ENCODE assay signal across 12 mouse cellular contexts in the genomic region with DNA sequence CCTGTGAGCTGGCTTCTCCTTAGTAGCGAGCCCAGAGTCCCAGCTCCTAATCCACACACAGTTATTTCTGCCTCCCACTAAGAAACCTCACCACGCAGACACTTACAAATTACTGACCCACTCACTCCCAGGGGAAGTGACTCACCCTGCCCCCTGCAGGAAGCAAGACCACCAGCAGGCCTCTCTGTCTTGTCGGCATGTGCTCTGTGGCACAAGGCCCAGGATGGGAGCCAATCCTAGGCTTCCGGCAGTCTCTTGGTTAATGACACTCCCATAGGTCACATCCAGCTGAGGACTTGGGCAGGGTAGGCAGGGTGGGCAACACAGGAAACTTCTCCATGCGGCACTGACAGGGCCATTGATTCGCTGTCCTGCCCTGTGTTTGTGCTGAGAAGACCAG. TPM values are rescaled to one million over a fixed set of nuclear protein-coding genes. Genes with fewer than 3 reads are reported as not detected.
A peak's percentile ranks its signal among the peaks of the same experiment; 100 is the strongest.
DNase-seq lines count a peak whose midpoint lies in the region; ATAC-seq lines count a peak whose summit lies in the region.
"Had no signal": no experiment of that assay in that cellular context is flagged by ENCODE, and none has a peak within 500 bp of the region (broad histone marks: within the 10 kb centered on the region; RNA-seq: fewer than 3 reads in every experiment).

No protein-coding gene starts in this region.

- H3K27me3 ChIP-seq in hindbrain, embryonic 13.5 days, result no peaks in the 10 kb centered on the region
- H3K27me3 ChIP-seq in hindbrain, embryonic 14.5 days (ENCODE audit: control insufficient read depth, insufficient read depth, low read length), result no peaks in the 10 kb centered on the region
- H3K27me3 ChIP-seq: midbrain, embryonic 12.5 days had no signal

- DNase-seq in adrenal gland, postnatal 14 days, result peak; percentile 42
- DNase-seq in adrenal gland, adult 2 months, result no peak
- DNase-seq in hindbrain, embryonic 14.5 days (ENCODE audit: low spot score), result no peak
- peak; percentile 66 for DNase-seq in lung, postnatal 10 days
- DNase-seq in lung, postnatal 36 days, result no peak
- DNase-seq in adrenal gland, postnatal 25 days, result no peak
- DNase-seq: cerebellum, postnatal 25 days; heart, postnatal 36 days had no signal

- H3K4me1 ChIP-seq in hindbrain, embryonic 13.5 days (replicated peaks), result no peaks in the 10 kb centered on the region
- no peaks in the 10 kb centered on the region for H3K4me1 ChIP-seq in hindbrain, embryonic 14.5 days (replicated peaks; ENCODE audit: control insufficient read depth, insufficient read depth, low read length)
- H3K4me1 ChIP-seq: midbrain, embryonic 12.5 days had no signal

- ATAC-seq in hindbrain, embryonic 13.5 days (ENCODE audit: low FRiP score), result no peak
- ATAC-seq in hindbrain, embryonic 14.5 days (ENCODE audit: low FRiP score), result no peak
- peak; percentile 54 for ATAC-seq in granulocyte monocyte progenitor cell, adult 5-6 weeks (replicated peaks; ENCODE audit: poor library complexity, severe bottlenecking)

- no peak overlapping the region for H3K4me2 ChIP-seq in hindbrain, embryonic 13.5 days
- H3K4me2 ChIP-seq in hindbrain, embryonic 14.5 days (replicated peaks), result no peak overlapping the region
- H3K4me2 ChIP-seq: midbrain, embryonic 12.5 days had no signal

- H3K9me3 ChIP-seq in hindbrain, embryonic 13.5 days, result no peaks in the 10 kb centered on the region
- no peaks in the 10 kb centered on the region for H3K9me3 ChIP-seq in hindbrain, embryonic 14.5 days (ENCODE audit: control insufficient read depth, low read length)
- H3K9me3 ChIP-seq: midbrain, embryonic 12.5 days had no signal

- 70% methylated on average over 6 of the region's 6 CpGs for WGBS in hindbrain, embryonic 13.5 days
- WGBS in hindbrain, embryonic 14.5 days, result 69% methylated on average over 6 of the region's 6 CpGs

- peaks cover 84% of the 10 kb centered on the region for H3K36me3 ChIP-seq in hindbrain, embryonic 13.5 days
- peaks cover 78% of the 10 kb centered on the region for H3K36me3 ChIP-seq in hindbrain, embryonic 14.5 days (replicated peaks; ENCODE audit: control insufficient read depth, insufficient read depth)

- no peak overlapping the region for H3K9ac ChIP-seq in hindbrain, embryonic 13.5 days
- H3K9ac ChIP-seq in hindbrain, embryonic 14.5 days, result no peak overlapping the region
- H3K9ac ChIP-seq: midbrain, embryonic 12.5 days had no signal

- H3K27ac ChIP-seq in hindbrain, embryonic 13.5 days, result 0 out of 2 replicates have a peak overlapping the region, but pooled peaks have one; percentile 35
- no peak overlapping the region for H3K27ac ChIP-seq in hindbrain, embryonic 14.5 days
- H3K27ac ChIP-seq: midbrain, embryonic 12.5 days had no signal

- no peak overlapping the region for H3K4me3 ChIP-seq in hindbrain, embryonic 13.5 days
- no peak overlapping the region for H3K4me3 ChIP-seq in hindbrain, embryonic 14.5 days (replicated peaks; ENCODE audit: low read length)
- H3K4me3 ChIP-seq: midbrain, embryonic 12.5 days had no signal

RNA-seq across cellular contexts. Expression of a gene that starts 11.9 kb away (rescaled TPM):
- total RNA-seq in adrenal gland, postnatal 14 days (2021), result 10.9 and 19.7 TPM in 2 replicates
- 10 to 100 TPM; 28.0 to 35.9 TPM for total RNA-seq in adrenal gland, adult 2 months (2021)
- 64.8 and 65.5 TPM in 2 replicates for polyA plus RNA-seq in adrenal gland, adult 2 months (2012; rRNA removed)
- 43.5 and 44.8 TPM in 2 replicates for polyA plus RNA-seq in hindbrain, embryonic 13.5 days (2015; fragmentation: Nextera tagmentation; extraction: Ambion mirVana)
- polyA plus RNA-seq in hindbrain, embryonic 14.5 days (2014; fragmentation: Nextera tagmentation; extraction: Ambion mirVana), result 68.0 and 76.5 TPM in 2 replicates
- total RNA-seq in granulocyte monocyte progenitor cell, adult 5-6 weeks (2014; fragmentation: Nextera tagmentation), result 59.2 and 65.2 TPM in 2 replicates
- total RNA-seq in granulocyte monocyte progenitor cell, adult 5-6 weeks (2017), result 34.8 and 42.3 TPM in 2 replicates
- 12.7 and 27.6 TPM in 2 replicates for total RNA-seq in adrenal gland, postnatal 25 days (2021)

RNA-seq across cellular contexts. Expression of a gene that starts 21.2 kb away (rescaled TPM):
- 17.4 and 27.0 TPM in 2 replicates for total RNA-seq in adrenal gland, postnatal 14 days (2021)
- total RNA-seq in adrenal gland, adult 2 months (2021), result 10 to 100 TPM; 12.2 to 26.8 TPM
- polyA plus RNA-seq in adrenal gland, adult 2 months (2012; rRNA removed), result 38.9 and 44.2 TPM in 2 replicates
- 113 and 126 TPM in 2 replicates for polyA plus RNA-seq in hindbrain, embryonic 13.5 days (2015; fragmentation: Nextera tagmentation; extraction: Ambion mirVana)
- 136 and 148 TPM in 2 replicates for polyA plus RNA-seq in hindbrain, embryonic 14.5 days (2014; fragmentation: Nextera tagmentation; extraction: Ambion mirVana)
- 541 and 637 TPM in 2 replicates for total RNA-seq in granulocyte monocyte progenitor cell, adult 5-6 weeks (2014; fragmentation: Nextera tagmentation)
- 232 and 267 TPM in 2 replicates for total RNA-seq in granulocyte monocyte progenitor cell, adult 5-6 weeks (2017)
- 14.3 and 15.5 TPM in 2 replicates for total RNA-seq in adrenal gland, postnatal 25 days (2021)

RNA-seq across cellular contexts. Expression of a gene that starts 45.8 kb away (rescaled TPM):
- total RNA-seq in adrenal gland, postnatal 14 days (2021), result 162 and 173 TPM in 2 replicates
- 100 to 1,000 TPM; 152 to 217 TPM for total RNA-seq in adrenal gland, adult 2 months (2021)
- 114 and 124 TPM in 2 replicates for polyA plus RNA-seq in adrenal gland, adult 2 months (2012; rRNA removed)
- polyA plus RNA-seq in hindbrain, embryonic 13.5 days (2015; fragmentation: Nextera tagmentation; extraction: Ambion mirVana), result 225 and 235 TPM in 2 replicates
- 107 and 115 TPM in 2 replicates for polyA plus RNA-seq in hindbrain, embryonic 14.5 days (2014; fragmentation: Nextera tagmentation; extraction: Ambion mirVana)
- 95.3 and 120 TPM in 2 replicates for total RNA-seq in granulocyte monocyte progenitor cell, adult 5-6 weeks (2014; fragmentation: Nextera tagmentation)
- 173 and 194 TPM in 2 replicates for total RNA-seq in granulocyte monocyte progenitor cell, adult 5-6 weeks (2017)
- total RNA-seq in adrenal gland, postnatal 25 days (2021), result 194 and 219 TPM in 2 replicates

RNA-seq across cellular contexts. Expression of a gene that starts 56.3 kb away (rescaled TPM):
- 3.9 and 4.5 TPM in 2 replicates for total RNA-seq in adrenal gland, postnatal 14 days (2021)
- total RNA-seq in adrenal gland, adult 2 months (2021), result 1 to 10 TPM; 5.5 to 9.0 TPM
- 0.08 and 0.31 TPM in 2 replicates for polyA plus RNA-seq in adrenal gland, adult 2 months (2012; rRNA removed)
- polyA plus RNA-seq in hindbrain, embryonic 13.5 days (2015; fragmentation: Nextera tagmentation; extraction: Ambion mirVana), result 4.8 and 5.2 TPM in 2 replicates
- 9.0 and 10.1 TPM in 2 replicates for polyA plus RNA-seq in hindbrain, embryonic 14.5 days (2014; fragmentation: Nextera tagmentation; extraction: Ambion mirVana)
- total RNA-seq in granulocyte monocyte progenitor cell, adult 5-6 weeks (2014; fragmentation: Nextera tagmentation), result not detected in 2 replicates
- not detected in 2 replicates for total RNA-seq in granulocyte monocyte progenitor cell, adult 5-6 weeks (2017)
- 3.1 and 4.8 TPM in 2 replicates for total RNA-seq in adrenal gland, postnatal 25 days (2021)

RNA-seq across cellular contexts. Expression of a gene that starts 57.6 kb away (rescaled TPM):
- not detected in 2 replicates for total RNA-seq in adrenal gland, postnatal 14 days (2021)
- total RNA-seq in adrenal gland, adult 2 months (2021), result not detected
- not detected in 2 replicates for polyA plus RNA-seq in adrenal gland, adult 2 months (2012; rRNA removed)
- polyA plus RNA-seq in hindbrain, embryonic 13.5 days (2015; fragmentation: Nextera tagmentation; extraction: Ambion mirVana), result not detected in 2 replicates
- not detected in 2 replicates for polyA plus RNA-seq in hindbrain, embryonic 14.5 days (2014; fragmentation: Nextera tagmentation; extraction: Ambion mirVana)
- not detected in 2 replicates for total RNA-seq in granulocyte monocyte progenitor cell, adult 5-6 weeks (2014; fragmentation: Nextera tagmentation)
- not detected in 2 replicates for total RNA-seq in granulocyte monocyte progenitor cell, adult 5-6 weeks (2017)
- not detected in 2 replicates for total RNA-seq in adrenal gland, postnatal 25 days (2021)
- total RNA-seq: heart, postnatal 36 days had no signal
- polyA plus RNA-seq: limb, embryonic 11.5 days; midbrain, embryonic 12.5 days had no signal

Comparison
In these comparisons a context has a peak if more than half of its experiments do, and no peak if none do; other contexts are left out.
1. DNase-seq: peak in adrenal gland, postnatal 14 days (single experiment) and lung, postnatal 10 days (single experiment); none in adrenal gland, adult 2 months (single experiment), hindbrain, embryonic 14.5 days (single experiment), lung, postnatal 36 days (single experiment) and adrenal gland, postnatal 25 days (single experiment).